Mouse (Mus musculus): Measurements from ENCODE around the gene 5430402E10Rik.
A peak's percentile ranks its signal among the peaks of the same experiment; 100 is the strongest.
"Not testable (repeated sequence)": the region's sequence is repeated elsewhere in the genome, so short reads cannot be mapped to it uniquely, and the experiment has no call there.

The 5430402E10Rik gene

DNA sequence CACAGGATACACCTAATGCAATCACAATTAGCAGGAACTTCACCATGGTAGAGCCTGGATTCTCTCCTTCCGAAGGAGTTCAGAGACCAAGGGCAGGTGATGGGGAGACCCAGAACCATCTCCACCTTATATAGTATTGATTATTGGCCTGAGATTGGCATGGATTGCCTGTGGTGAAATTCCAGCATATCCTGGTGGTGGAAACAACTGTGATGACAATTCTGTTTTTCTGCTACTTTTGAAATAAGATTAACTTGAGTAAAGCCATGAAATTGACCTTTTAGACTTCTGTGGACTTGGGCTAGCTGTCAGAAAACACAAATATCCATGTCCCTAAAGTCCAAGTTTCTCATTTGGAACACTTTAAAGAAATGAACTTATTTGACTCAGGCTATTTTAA, at the start of gene 5430402E10Rik:
Gene 5430402E10Rik (minus strand): TSS at position 101 of the 400 bp plus-strand sequence.
- DNase-seq (ENCODE audit: low read depth, low spot score) = not testable (repeated sequence)

DNA sequence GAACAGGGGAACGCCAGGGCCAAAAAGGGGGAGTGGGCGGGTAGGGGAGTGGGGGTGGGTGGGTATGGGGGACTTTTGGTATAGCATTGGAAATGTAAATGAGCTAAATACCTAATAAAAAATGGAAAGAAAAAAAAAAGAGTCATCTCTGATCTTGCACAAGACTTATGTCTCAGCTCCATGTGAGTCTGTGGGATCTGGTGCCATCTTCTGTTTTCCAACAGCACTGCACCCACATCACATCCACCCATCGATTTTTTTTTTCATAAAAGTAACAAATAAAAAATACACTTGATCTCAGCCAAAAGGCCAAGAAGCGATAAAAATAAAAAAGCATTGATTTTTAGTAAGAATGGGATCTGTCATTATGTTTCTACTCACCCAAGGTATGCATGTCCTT, 44.8 kb downstream of the 5430402E10Rik start:
- peak; percentile 51 for DNase-seq (ENCODE audit: low read depth, low spot score)

Measured in 3T3-L1 (cell line).